In the genomic region with DNA sequence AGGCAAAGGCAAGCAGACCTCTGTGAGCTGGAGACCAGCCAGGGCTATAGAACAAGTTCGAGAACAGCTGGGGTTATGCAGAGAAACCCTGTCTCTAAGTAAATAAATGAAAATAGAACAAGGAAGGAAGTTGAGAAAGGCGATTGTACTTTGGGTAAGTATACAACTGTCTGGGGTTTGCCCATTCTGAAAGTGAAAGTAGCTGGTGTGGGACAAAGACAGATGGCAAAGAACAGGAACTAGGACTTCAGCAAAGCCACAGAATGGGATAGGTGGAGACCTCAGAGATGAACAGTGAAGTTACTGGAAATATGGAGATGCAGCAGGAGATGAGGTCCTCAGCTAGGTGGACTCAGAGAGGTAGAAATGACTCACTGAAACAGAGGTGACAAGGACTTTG, we compare ENCODE assay signal across 8 mouse cellular contexts. TPM values are rescaled to one million over a fixed set of nuclear protein-coding genes. Genes with fewer than 3 reads are reported as not detected.
DNase-seq lines count a peak whose midpoint lies in the region; TF ChIP-seq lines count a peak whose summit lies in the region.

No protein-coding gene starts in this region.

- TF ChIP-seq CTCF in layer of hippocampus, adult 2 months (conservative IDR thresholded peaks at IDR 0.05): no peak

- no peak for DNase-seq in layer of hippocampus, adult 2 months (ENCODE audit: low spot score in 2 of 2)
- no peak for DNase-seq in layer of hippocampus, postnatal 10 days (ENCODE audit: low spot score in 2 of 2)
- peak; percentile 2 for DNase-seq in fibroblast of lung, adult 2 months (ENCODE audit: low read depth)
- DNase-seq in lung, postnatal 10 days: peak; percentile 42
- DNase-seq in thymus, postnatal 25 days: peak; percentile 56
- no peak for DNase-seq in cerebellum, adult 11 months
- no peak for DNase-seq in left cerebral cortex, postnatal 36 days (ENCODE audit: low spot score in 2 of 2)
- no peak for DNase-seq in right cerebral cortex, postnatal 25 days

- H3K4me3 ChIP-seq in layer of hippocampus, adult 2 months: no peak overlapping the region

- intact Hi-C loops in left cerebral cortex, postnatal 36 days (cut with DNase I): no loop called here

- peak overlapping the region; percentile 39 for H3K27ac ChIP-seq in layer of hippocampus, adult 2 months

RNA-seq across cellular contexts. Expression of gene Lair1, which starts 19.8 kb away (rescaled TPM):
- 1 to 10 TPM; 5.2 to 7.1 TPM for total RNA-seq in layer of hippocampus, adult 2 months (2021)
- total RNA-seq in layer of hippocampus, postnatal 10 days (2021): 1 to 10 TPM; 4.5 to 5.9 TPM
- total RNA-seq in left cerebral cortex, postnatal 36 days (2021): 1 to 10 TPM; 6.5 to 7.8 TPM

RNA-seq across cellular contexts. Expression of gene Ttyh1, which starts 36.4 kb away (rescaled TPM):
- total RNA-seq in layer of hippocampus, adult 2 months (2021): 100 to 1,000 TPM; 526 to 562 TPM
- 100 to 1,000 TPM; 610 to 702 TPM for total RNA-seq in layer of hippocampus, postnatal 10 days (2021)
- total RNA-seq in left cerebral cortex, postnatal 36 days (2021): 100 to 1,000 TPM; 758 to 767 TPM

RNA-seq across cellular contexts. Expression of gene Leng8, which starts 54.0 kb away (rescaled TPM):
- total RNA-seq in layer of hippocampus, adult 2 months (2021): 100 to 1,000 TPM; 189 to 218 TPM
- total RNA-seq in layer of hippocampus, postnatal 10 days (2021): 100 to 1,000 TPM; 164 to 177 TPM
- 100 to 1,000 TPM in 1 of 2 experiments, 10 to 100 TPM in 1; 95.5 to 201 TPM for total RNA-seq in left cerebral cortex, postnatal 36 days (2021)

Comparison
In these comparisons a context has a peak if more than half of its experiments do, and no peak if none do; other contexts are left out.
1. DNase-seq: peak in fibroblast of lung, adult 2 months (single experiment), lung, postnatal 10 days (single experiment) and thymus, postnatal 25 days (single experiment); none in layer of hippocampus, adult 2 months (0 of 2), layer of hippocampus, postnatal 10 days (0 of 2), cerebellum, adult 11 months (single experiment), left cerebral cortex, postnatal 36 days (0 of 2) and right cerebral cortex, postnatal 25 days (single experiment).